Mouse (Mus musculus): ENCODE measurements around the gene Ksr1.

GRCm38 (mm10) chr11:79150301-79150700 lies 4.1 kb upstream of the Ksr1 start:
- TF ChIP-seq MYOG (IDR thresholded peaks at IDR 0.05; ENCODE audit: control insufficient read depth, extremely low read depth, insufficient read length) = no peak
- TF ChIP-seq USF1 (IDR thresholded peaks at IDR 0.05; ENCODE audit: low read depth) = no peak
- no peak for TF ChIP-seq CTCF (IDR thresholded peaks at IDR 0.05; ENCODE audit: control insufficient read depth, insufficient read depth, insufficient read length)
- TF ChIP-seq FOSL1 (IDR thresholded peaks at IDR 0.05; ENCODE audit: insufficient read depth, low read length, poor library complexity, severe bottlenecking) = no peak
- TF ChIP-seq MAX (IDR thresholded peaks at IDR 0.05) = no peak
- TF ChIP-seq MYOD1 (IDR thresholded peaks at IDR 0.05; ENCODE audit: control insufficient read depth, insufficient read length, low read depth) = no peak
